Mouse (Mus musculus) small intestine, adult 2 months (tissue): Measurements from ENCODE around the gene Sox18.

Experiments used
- CTCF ChIP-seq: fragments of 200-500 bp; IDR thresholded peaks from 2 replicates; pipeline ENCODE4 v1.5.1; 2012; ENCODE audit warnings: low read depth, mild to moderate bottlenecking, control low read depth, inconsistent platforms, low read length, moderate library complexity, mixed read lengths; ENCODE audit not compliant: insufficient replicate concordance, insufficient read length; ENCODE audit errors: extremely low read depth
- POLR2A ChIP-seq: fragments of 200-500 bp; IDR thresholded peaks from 2 replicates; pipeline ENCODE4 v1.6.1; 2012; ENCODE audit warnings: low read depth, mild to moderate bottlenecking, control low read depth, inconsistent platforms, low read length, moderate library complexity

GRCm38 (mm10) chr2:181693339-181694280 is 22.2 kb upstream of the Sox18 start, which contains the start of gene Rgs19:
- no peak; the same call in 1 of the 2 replicates for TF ChIP-seq POLR2A
- TF ChIP-seq CTCF: no peak
